11 mouse cellular contexts compared by ENCODE assay signal in genomic region chr1:95590108-95590507, GRCm38 (mm10).
DNase-seq lines count a peak whose midpoint lies in the region; ATAC-seq lines count a peak whose summit lies in the region.
"Had no signal": no experiment of that assay in that cellular context is flagged by ENCODE, and none has a peak within 500 bp of the region (broad histone marks: within the 10 kb centered on the region; RNA-seq: fewer than 3 reads in every experiment).

No protein-coding gene starts in this region.

- H3K9ac ChIP-seq in forebrain, embryonic 12.5 days: no peak overlapping the region
- H3K9ac ChIP-seq: forebrain, embryonic 13.5 days; liver, embryonic 13.5 days had no signal

- 80% methylated on average over 2 of the region's 2 CpGs for WGBS in embryonic facial prominence, embryonic 10.5 days
- WGBS in forebrain, embryonic 12.5 days: 88% methylated on average over 2 of the region's 2 CpGs

- H3K4me1 ChIP-seq in embryonic facial prominence, embryonic 10.5 days: no peaks in the 10 kb centered on the region
- no peaks in the 10 kb centered on the region for H3K4me1 ChIP-seq in forebrain, embryonic 12.5 days
- H3K4me1 ChIP-seq: forebrain, embryonic 13.5 days; liver, embryonic 13.5 days had no signal

- H3K36me3 ChIP-seq in embryonic facial prominence, embryonic 10.5 days (replicated peaks): no peaks in the 10 kb centered on the region
- H3K36me3 ChIP-seq in forebrain, embryonic 12.5 days (replicated peaks): peaks cover 5% of the 10 kb centered on the region; the same call in 1 of the 2 replicates
- H3K36me3 ChIP-seq: liver, embryonic 13.5 days had no signal

- DNase-seq in kidney, postnatal 10 days: peak; percentile 16
- DNase-seq in kidney, adult 18-20 months: no peak
- peak; percentile 9 for DNase-seq in gastrocnemius, postnatal 14 days
- peak; percentile 65 to 70 for DNase-seq in monocyte, adult 2 months (ENCODE audit: low read depth in 1 of 2, low spot score in 2 of 2)
- DNase-seq in embryonic facial prominence, embryonic 10.5 days (ENCODE audit: low spot score): no peak
- no peak for DNase-seq in testis, postnatal 14 days (ENCODE audit: low spot score)
- DNase-seq: cerebellum, adult 2 months; liver, embryonic 13.5 days had no signal

- H3K4me2 ChIP-seq in forebrain, embryonic 12.5 days: no peak overlapping the region
- H3K4me2 ChIP-seq: forebrain, embryonic 13.5 days; liver, embryonic 13.5 days had no signal

- ATAC-seq in CD4-positive, CD25-positive, alpha-beta regulatory T cell, adult 4 months: peak; percentile 49
- ATAC-seq in forebrain, embryonic 12.5 days (ENCODE audit: low FRiP score): no peak
- ATAC-seq: forebrain, embryonic 13.5 days had no signal

- H3K4me3 ChIP-seq in embryonic facial prominence, embryonic 10.5 days: no peak overlapping the region
- no peak overlapping the region for H3K4me3 ChIP-seq in forebrain, embryonic 12.5 days (replicated peaks)
- H3K4me3 ChIP-seq: forebrain, embryonic 13.5 days; liver, embryonic 13.5 days had no signal

- H3K27me3 ChIP-seq in embryonic facial prominence, embryonic 10.5 days (replicated peaks; ENCODE audit: low read depth, poor library complexity, severe bottlenecking): no peaks in the 10 kb centered on the region
- no peaks in the 10 kb centered on the region for H3K27me3 ChIP-seq in forebrain, embryonic 12.5 days
- H3K27me3 ChIP-seq: forebrain, embryonic 13.5 days; liver, embryonic 13.5 days had no signal

- intact Hi-C loops in gastrocnemius, postnatal 14 days (cut with DNase I; ENCODE audit: low total_unique reads): no loop called here

- no peaks in the 10 kb centered on the region for H3K9me3 ChIP-seq in embryonic facial prominence, embryonic 10.5 days
- H3K9me3 ChIP-seq in forebrain, embryonic 12.5 days: no peaks in the 10 kb centered on the region
- H3K9me3 ChIP-seq: forebrain, embryonic 13.5 days; liver, embryonic 13.5 days had no signal

- no peak overlapping the region for H3K27ac ChIP-seq in embryonic facial prominence, embryonic 10.5 days (replicated peaks)
- no peak overlapping the region for H3K27ac ChIP-seq in forebrain, embryonic 12.5 days
- H3K27ac ChIP-seq: forebrain, embryonic 13.5 days; liver, embryonic 13.5 days had no signal

Comparison
In these comparisons a context has a peak if more than half of its experiments do, and no peak if none do; other contexts are left out.
1. DNase-seq: peak in kidney, postnatal 10 days (single experiment), gastrocnemius, postnatal 14 days (single experiment) and monocyte, adult 2 months (2 of 2); none in kidney, adult 18-20 months (single experiment), embryonic facial prominence, embryonic 10.5 days (single experiment) and testis, postnatal 14 days (single experiment).